Mouse (Mus musculus) hindbrain, embryonic 11.5 days (tissue): ENCODE data around the gene Cyct. TPM values are rescaled to one million over a fixed set of nuclear protein-coding genes. Genes with fewer than 3 reads are reported as not detected.
A peak's percentile ranks its signal among the peaks of the same experiment; 100 is the strongest.

Source experiments
- ATAC-seq: fragments of 200-750 bp; cut with Nextera tagmentation; 2 replicates; pipeline ENCODE4 v1.8.0; 2017; ENCODE audit warnings: mild to moderate bottlenecking, moderate TSS enrichment, moderate library complexity; ENCODE audit not compliant: low FRiP score
- DNase-seq: peaks from one replicate; pipeline ENCODE4 v3.0.0-alpha.2; 2015; ENCODE audit warnings: low spot score
- H3K27ac ChIP-seq: fragments of 300-500 bp; sonication (generic); 2 replicates; pipeline ENCODE4 v1.5.1; 2014; ENCODE audit warnings: mild to moderate bottlenecking, low read depth, low read length
- H3K27me3 ChIP-seq: fragments of 300-500 bp; sonication (generic); 2 replicates; pipeline ENCODE4 v1.6.1; 2014; ENCODE audit warnings: mild to moderate bottlenecking, low read length, moderate library complexity, mixed read lengths; ENCODE audit not compliant: control insufficient read depth, insufficient read depth
- H3K36me3 ChIP-seq: fragments of 300-500 bp; sonication (generic); 2 replicates; pipeline ENCODE4 v1.6.1; 2014; ENCODE audit warnings: mild to moderate bottlenecking, low read length, moderate library complexity, mixed read lengths; ENCODE audit not compliant: control insufficient read depth, insufficient read depth
- H3K4me1 ChIP-seq: fragments of 300-500 bp; sonication (generic); replicated peaks from 2 replicates; pipeline ENCODE4 v1.6.1; 2014; ENCODE audit warnings: low read length, mixed read lengths; ENCODE audit not compliant: control insufficient read depth, insufficient read depth
- H3K4me2 ChIP-seq: fragments of 300-500 bp; sonication (generic); replicated peaks from 2 replicates; pipeline ENCODE4 v1.6.1; 2014; ENCODE audit warnings: mild to moderate bottlenecking, low read depth, low read length
- H3K4me3 ChIP-seq: fragments of 300-500 bp; sonication (generic); 2 replicates; pipeline ENCODE4 v1.5.1; 2014; ENCODE audit warnings: low read depth, low read length
- H3K9ac ChIP-seq: fragments of 300-500 bp; sonication (generic); 2 replicates; pipeline ENCODE4 v1.6.1; 2014; ENCODE audit warnings: low read depth, low read length
- H3K9me3 ChIP-seq: fragments of 300-500 bp; sonication (generic); 2 replicates; pipeline ENCODE4 v1.6.1; 2016; ENCODE audit warnings: low read length; ENCODE audit not compliant: control insufficient read depth
- WGBS: fragments of 180-500 bp; shearing (Covaris S2); extraction: QIAGEN DNeasy Blood & Tissue Kit; methylation state at CpG from one replicate; pipeline ENCODE4 v1.1.7; 2014; 5-methylcytosine and 5-hydroxymethylcytosine counted together
- polyA plus RNA-seq: library from polyadenylated mRNA; unstranded; fragments of >200 nt; fragmentation: Nextera tagmentation; extraction: Ambion mirVana; gene quantifications from 2 replicates; pipeline ENCODE4 v1.2.1, GENCODE M21; 2014

Gene Cyct
- polyA plus RNA-seq, 1 experiment from 2014 or later = not detected

- no peak for ATAC-seq
- DNase-seq = peak; percentile 39
- 57% methylated on average over 2 of the region's 2 CpGs for WGBS
These were observed 1.9 kb upstream of the Cyct start for GRCm38 (mm10) chr2:76362111-76362510.

GRCm38 (mm10) chr2:76347839-76348238 lies 12.4 kb downstream of the Cyct start:
- H3K27ac ChIP-seq = no peak overlapping the region

More at GRCm38 (mm10) chr2:76362111-76362510, 1.9 kb upstream of the Cyct start:
- H3K4me2 ChIP-seq = no peak overlapping the region
- H3K9ac ChIP-seq = no peak overlapping the region
- no peak overlapping the region for H3K27ac ChIP-seq
- H3K27me3 ChIP-seq = no peaks in the 10 kb centered on the region
- H3K9me3 ChIP-seq = no peaks in the 10 kb centered on the region
- no peaks in the 10 kb centered on the region for H3K36me3 ChIP-seq
- H3K4me1 ChIP-seq = no peaks in the 10 kb centered on the region
- H3K4me3 ChIP-seq = no peak overlapping the region

GRCm38 (mm10) chr2:76342146-76342545 lies 18.1 kb downstream of the Cyct start:
- H3K27me3 ChIP-seq = no peaks in the 10 kb centered on the region
- ATAC-seq (no peak), DNase-seq (no peak)
- no peaks in the 10 kb centered on the region for H3K36me3 ChIP-seq
- no peaks in the 10 kb centered on the region for H3K9me3 ChIP-seq
- no peak overlapping the region for H3K4me2 ChIP-seq
- no peak overlapping the region for H3K27ac ChIP-seq
- H3K4me3 ChIP-seq = no peak overlapping the region
- H3K4me1 ChIP-seq = no peaks in the 10 kb centered on the region
- WGBS = 89% methylated on average over 9 of the region's 9 CpGs
- H3K9ac ChIP-seq = no peak overlapping the region

More at GRCm38 (mm10) chr2:76347839-76348238, 12.4 kb downstream of the Cyct start:
- H3K27me3 ChIP-seq = no peaks in the 10 kb centered on the region
- ATAC-seq (no peak), DNase-seq (no peak)
- no peak overlapping the region for H3K9ac ChIP-seq
- H3K36me3 ChIP-seq = no peaks in the 10 kb centered on the region
- H3K4me1 ChIP-seq = no peaks in the 10 kb centered on the region
- 81% methylated on average over 6 of the region's 6 CpGs for WGBS
- no peak overlapping the region for H3K4me2 ChIP-seq
- no peak overlapping the region for H3K4me3 ChIP-seq
- H3K9me3 ChIP-seq = no peaks in the 10 kb centered on the region

- ATAC-seq (peak; percentile 70), DNase-seq (peak; percentile 52)
- H3K4me1 ChIP-seq = no peaks in the 10 kb centered on the region
- 17% methylated on average over 41 of the region's 41 CpGs for WGBS
- H3K9ac ChIP-seq = peak within 1 kb of the TSS; percentile 12; the same call in 1 of the 2 replicates
- no peaks in the 10 kb centered on the region for H3K36me3 ChIP-seq
- H3K27ac ChIP-seq = no peak within 1 kb of the TSS
- peak within 1 kb of the TSS; percentile 94 for H3K4me2 ChIP-seq
- no peaks in the 10 kb centered on the region for H3K27me3 ChIP-seq
- H3K9me3 ChIP-seq = no peaks in the 10 kb centered on the region
- H3K4me3 ChIP-seq = peak within 1 kb of the TSS; percentile 42
These were observed 21.8 kb downstream of the Cyct start, which contains the start of gene Pde11a for GRCm38 (mm10) chr2:76338215-76339156. Pde11a (minus strand) TSS chr2:76338774.

- WGBS = 84% methylated on average over 5 of the region's 5 CpGs
- ATAC-seq (no peak), DNase-seq (no peak)
- no peak overlapping the region for H3K9ac ChIP-seq
- no peaks in the 10 kb centered on the region for H3K4me1 ChIP-seq
- H3K9me3 ChIP-seq = no peaks in the 10 kb centered on the region
- H3K4me2 ChIP-seq = no peak overlapping the region
- H3K27me3 ChIP-seq = no peaks in the 10 kb centered on the region
- H3K27ac ChIP-seq = no peak overlapping the region
- no peak overlapping the region for H3K4me3 ChIP-seq
- H3K36me3 ChIP-seq = no peaks in the 10 kb centered on the region
These were observed 25.7 kb downstream of the Cyct start for GRCm38 (mm10) chr2:76334596-76334995.

- 72% methylated on average over 11 of the region's 11 CpGs for WGBS
These were observed 28.0 kb downstream of the Cyct start for GRCm38 (mm10) chr2:76332161-76332805.

GRCm38 (mm10) chr2:76330081-76330480 lies 30.2 kb downstream of the Cyct start:
- Histone ChIP-seq H3K36me3 (no peaks in the 10 kb centered on the region), H3K4me3 (no peak overlapping the region), H3K4me2 (no peak overlapping the region), H3K27ac (no peak overlapping the region), H3K9me3 (no peaks in the 10 kb centered on the region), H3K27me3 (no peaks in the 10 kb centered on the region), H3K4me1 (no peaks in the 10 kb centered on the region), H3K9ac (no peak overlapping the region)
- ATAC-seq (no peak), DNase-seq (no peak)
- 90% methylated on average over 5 of the region's 5 CpGs for WGBS

More at GRCm38 (mm10) chr2:76332161-76332805, 28.0 kb downstream of the Cyct start:
- H3K9me3 ChIP-seq = no peaks in the 10 kb centered on the region
- H3K27ac ChIP-seq = no peak overlapping the region
- DNase-seq (no peak), ATAC-seq (no peak)
- H3K4me1 ChIP-seq = no peaks in the 10 kb centered on the region
- no peak overlapping the region for H3K4me3 ChIP-seq
- no peaks in the 10 kb centered on the region for H3K36me3 ChIP-seq
- no peak overlapping the region for H3K4me2 ChIP-seq
- H3K9ac ChIP-seq = no peak overlapping the region
- H3K27me3 ChIP-seq = no peaks in the 10 kb centered on the region

- no peak overlapping the region for H3K4me3 ChIP-seq
- WGBS = 88% methylated on average over 3 of the region's 3 CpGs
- H3K36me3 ChIP-seq = no peaks in the 10 kb centered on the region
- DNase-seq (no peak), ATAC-seq (no peak)
- no peaks in the 10 kb centered on the region for H3K9me3 ChIP-seq
- no peak overlapping the region for H3K27ac ChIP-seq
- no peak overlapping the region for H3K9ac ChIP-seq
- H3K4me2 ChIP-seq = no peak overlapping the region
- no peaks in the 10 kb centered on the region for H3K4me1 ChIP-seq
- no peaks in the 10 kb centered on the region for H3K27me3 ChIP-seq
These were observed 34.1 kb downstream of the Cyct start for GRCm38 (mm10) chr2:76326161-76326560.
